Mouse (Mus musculus) stomach, embryonic 15.5 days (tissue): ENCODE measurements at regions not wholly inside any gene's neighbourhood (a gene's known extent, or its start where the extent isn't known, plus 50 kb on each side); places are given as distances from the start of the nearest gene placed in this dataset.
A peak's percentile ranks its signal among the peaks of the same experiment; 100 is the strongest.

ENCODE experiments used
- ATAC-seq: fragments of 200-750 bp; cut with Nextera tagmentation; 2 replicates; pipeline ENCODE4 v1.8.0; 2017; ENCODE audit warnings: low read depth, moderate number of reproducible peaks, moderate TSS enrichment; ENCODE audit not compliant: insufficient read depth, low FRiP score
- H3K27ac ChIP-seq: fragments of 300-500 bp; sonication (generic); 2 replicates; pipeline ENCODE4 v1.5.1; 2015; ENCODE audit warnings: mild to moderate bottlenecking, inconsistent platforms
- H3K27me3 ChIP-seq: fragments of 300-500 bp; sonication (generic); replicated peaks from 2 replicates; pipeline ENCODE4 v1.6.1; 2015; ENCODE audit warnings: inconsistent platforms
- H3K36me3 ChIP-seq: fragments of 300-500 bp; sonication (generic); 2 replicates; pipeline ENCODE4 v1.6.1; 2015; ENCODE audit warnings: inconsistent platforms
- H3K4me1 ChIP-seq: fragments of 300-500 bp; sonication (generic); 2 replicates; pipeline ENCODE4 v1.6.1; 2015; ENCODE audit warnings: inconsistent platforms
- H3K4me2 ChIP-seq: fragments of 300-500 bp; sonication (generic); 2 replicates; pipeline ENCODE4 v1.6.1; 2015; ENCODE audit warnings: mild to moderate bottlenecking, inconsistent platforms
- H3K4me3 ChIP-seq: fragments of 300-500 bp; sonication (generic); replicated peaks from 2 replicates; pipeline ENCODE4 v1.5.1; 2015; ENCODE audit warnings: inconsistent platforms
- H3K9ac ChIP-seq: fragments of 300-500 bp; sonication (generic); 2 replicates; pipeline ENCODE4 v1.6.1; 2015; ENCODE audit warnings: inconsistent platforms
- H3K9me3 ChIP-seq: fragments of 300-500 bp; sonication (generic); 2 replicates; pipeline ENCODE4 v1.6.1; 2016; ENCODE audit warnings: inconsistent platforms
- WGBS: fragments of 180-500 bp; shearing (Covaris S2); methylation state at CpG from one replicate; pipeline ENCODE4 v1.1.7; 2015; 5-methylcytosine and 5-hydroxymethylcytosine counted together

GRCm38 (mm10) chr12:78098765-78099194, 95.3 kb upstream of the Gm6657 start:
- no peak overlapping the region for H3K4me3 ChIP-seq
- no peaks in the 10 kb centered on the region for H3K4me1 ChIP-seq
- H3K27me3 ChIP-seq, result no peaks in the 10 kb centered on the region
- H3K9me3 ChIP-seq, result no peaks in the 10 kb centered on the region
- no peak overlapping the region for H3K27ac ChIP-seq
- no peaks in the 10 kb centered on the region for H3K36me3 ChIP-seq
- ATAC-seq, result no peak; the same call in 1 of the 2 replicates
- H3K9ac ChIP-seq, result no peak overlapping the region
- peak overlapping the region; percentile 14; the same call in 1 of the 2 replicates for H3K4me2 ChIP-seq
- WGBS, result 44% methylated on average over 9 of the region's 9 CpGs

GRCm38 (mm10) chr12:78099761-78100160, 94.3 kb upstream of the Gm6657 start:
- no peak overlapping the region for H3K4me3 ChIP-seq
- H3K27ac ChIP-seq, result no peak overlapping the region
- no peak overlapping the region for H3K4me2 ChIP-seq
- peak; percentile 35; the same call in 1 of the 2 replicates for ATAC-seq
- H3K27me3 ChIP-seq, result no peaks in the 10 kb centered on the region
- no peaks in the 10 kb centered on the region for H3K9me3 ChIP-seq
- H3K9ac ChIP-seq, result no peak overlapping the region
- H3K36me3 ChIP-seq, result no peaks in the 10 kb centered on the region
- 68% methylated on average over 4 of the region's 4 CpGs for WGBS
- H3K4me1 ChIP-seq, result no peaks in the 10 kb centered on the region

- no peak for ATAC-seq
- Histone ChIP-seq H3K27me3 (no peaks in the 10 kb centered on the region), H3K9ac (no peak overlapping the region), H3K9me3 (no peaks in the 10 kb centered on the region), H3K4me2 (no peak overlapping the region), H3K36me3 (no peaks in the 10 kb centered on the region), H3K4me1 (no peaks in the 10 kb centered on the region), H3K27ac (no peak overlapping the region), H3K4me3 (no peak overlapping the region)
- 86% methylated on average over 3 of the region's 3 CpGs for WGBS
These were observed 93.3 kb upstream of the Gm6657 start for GRCm38 (mm10) chr12:78100756-78101155.

GRCm38 (mm10) chr12:78109931-78110330, 84.1 kb upstream of the Gm6657 start:
- Histone ChIP-seq H3K4me3 (no peak overlapping the region), H3K4me2 (no peak overlapping the region), H3K9ac (no peak overlapping the region), H3K9me3 (no peaks in the 10 kb centered on the region), H3K36me3 (no peaks in the 10 kb centered on the region), H3K27me3 (no peaks in the 10 kb centered on the region), H3K4me1 (no peaks in the 10 kb centered on the region), H3K27ac (no peak overlapping the region)
- 64% methylated on average over 1 of the region's 1 CpGs for WGBS
- ATAC-seq, result no peak

GRCm38 (mm10) chr12:78118131-78118530, 75.9 kb upstream of the Gm6657 start:
- no peak overlapping the region for H3K4me3 ChIP-seq
- H3K27me3 ChIP-seq, result no peaks in the 10 kb centered on the region
- H3K9me3 ChIP-seq, result no peaks in the 10 kb centered on the region
- no peak overlapping the region for H3K4me2 ChIP-seq
- H3K27ac ChIP-seq, result no peak overlapping the region
- H3K36me3 ChIP-seq, result no peaks in the 10 kb centered on the region
- no peak overlapping the region for H3K9ac ChIP-seq
- no peaks in the 10 kb centered on the region for H3K4me1 ChIP-seq
- no peak for ATAC-seq
- 59% methylated on average over 1 of the region's 1 CpGs for WGBS

GRCm38 (mm10) chr12:78119246-78119645, 74.8 kb upstream of the Gm6657 start:
- Histone ChIP-seq H3K9ac (no peak overlapping the region), H3K4me1 (no peaks in the 10 kb centered on the region), H3K4me3 (no peak overlapping the region), H3K9me3 (no peaks in the 10 kb centered on the region), H3K27me3 (no peaks in the 10 kb centered on the region), H3K4me2 (no peak overlapping the region), H3K36me3 (no peaks in the 10 kb centered on the region), H3K27ac (no peak overlapping the region)
- peak; percentile 31; the same call in 1 of the 2 replicates for ATAC-seq
- WGBS, result 58% methylated on average over 2 of the region's 2 CpGs

GRCm38 (mm10) chr12:78119855-78120254, 74.2 kb upstream of the Gm6657 start:
- no peak overlapping the region for H3K4me3 ChIP-seq
- H3K9ac ChIP-seq, result no peak overlapping the region
- WGBS, result 65% methylated on average over 5 of the region's 5 CpGs
- H3K36me3 ChIP-seq, result no peaks in the 10 kb centered on the region
- no peak; the same call in 1 of the 2 replicates for ATAC-seq
- no peak overlapping the region for H3K4me2 ChIP-seq
- H3K27ac ChIP-seq, result no peak overlapping the region
- H3K27me3 ChIP-seq, result no peaks in the 10 kb centered on the region
- H3K4me1 ChIP-seq, result no peaks in the 10 kb centered on the region
- H3K9me3 ChIP-seq, result no peaks in the 10 kb centered on the region

- ATAC-seq, result no peak
- Histone ChIP-seq H3K27me3 (no peaks in the 10 kb centered on the region), H3K4me1 (peaks cover 5% of the 10 kb centered on the region; the same call in 1 of the 2 replicates), H3K4me3 (no peak overlapping the region), H3K36me3 (no peaks in the 10 kb centered on the region), H3K27ac (no peak overlapping the region), H3K9ac (no peak overlapping the region), H3K4me2 (no peak overlapping the region), H3K9me3 (no peaks in the 10 kb centered on the region)
- WGBS, result 68% methylated on average over 5 of the region's 5 CpGs
These were observed 64.8 kb upstream of the Gm6657 start for GRCm38 (mm10) chr12:78129130-78129845.

- no peak overlapping the region for H3K27ac ChIP-seq
- H3K9ac ChIP-seq, result no peak overlapping the region
- peaks cover 5% of the 10 kb centered on the region; the same call in 1 of the 2 replicates for H3K4me1 ChIP-seq
- no peak overlapping the region for H3K4me3 ChIP-seq
- no peaks in the 10 kb centered on the region for H3K9me3 ChIP-seq
- H3K27me3 ChIP-seq, result no peaks in the 10 kb centered on the region
- H3K36me3 ChIP-seq, result no peaks in the 10 kb centered on the region
- no peak for ATAC-seq
- no peak overlapping the region for H3K4me2 ChIP-seq
- WGBS, result 46% methylated on average over 8 of the region's 8 CpGs
These were observed 61.8 kb upstream of the Gm6657 start for GRCm38 (mm10) chr12:78132016-78132797.

- ATAC-seq, result no peak
- no peak overlapping the region for H3K4me2 ChIP-seq
These were observed 60.7 kb upstream of the Gm6657 start for GRCm38 (mm10) chr12:78133341-78133740.

GRCm38 (mm10) chr12:78133984-78134383, 60.1 kb upstream of the Gm6657 start:
- H3K9me3 ChIP-seq, result no peaks in the 10 kb centered on the region
- peaks cover 5% of the 10 kb centered on the region; the same call in 1 of the 2 replicates for H3K4me1 ChIP-seq
- no peak overlapping the region for H3K9ac ChIP-seq
- no peaks in the 10 kb centered on the region for H3K36me3 ChIP-seq
- ATAC-seq, result no peak
- H3K27me3 ChIP-seq, result no peaks in the 10 kb centered on the region
- no peak overlapping the region for H3K27ac ChIP-seq
- no peak overlapping the region for H3K4me3 ChIP-seq
- 70% methylated on average over 4 of the region's 4 CpGs for WGBS
- no peak overlapping the region for H3K4me2 ChIP-seq

More at GRCm38 (mm10) chr12:78133341-78133740, 60.7 kb upstream of the Gm6657 start:
- H3K9ac ChIP-seq, result no peak overlapping the region
- no peaks in the 10 kb centered on the region for H3K27me3 ChIP-seq
- H3K4me1 ChIP-seq, result peaks cover 5% of the 10 kb centered on the region; the same call in 1 of the 2 replicates
- 76% methylated on average over 9 of the region's 9 CpGs for WGBS
- no peak overlapping the region for H3K27ac ChIP-seq
- H3K4me3 ChIP-seq, result no peak overlapping the region
- H3K9me3 ChIP-seq, result no peaks in the 10 kb centered on the region
- H3K36me3 ChIP-seq, result no peaks in the 10 kb centered on the region

- H3K4me3 ChIP-seq, result no peak overlapping the region
- H3K9me3 ChIP-seq, result no peaks in the 10 kb centered on the region
- no peak overlapping the region for H3K9ac ChIP-seq
- H3K27ac ChIP-seq, result no peak overlapping the region
- WGBS, result 75% methylated on average over 3 of the region's 3 CpGs
- ATAC-seq, result no peak
- no peaks in the 10 kb centered on the region for H3K36me3 ChIP-seq
- H3K4me2 ChIP-seq, result no peak overlapping the region
- H3K4me1 ChIP-seq, result no peaks in the 10 kb centered on the region
- no peaks in the 10 kb centered on the region for H3K27me3 ChIP-seq
These were observed 56.8 kb upstream of the Gm6657 start for GRCm38 (mm10) chr12:78137196-78137595.
